Mouse (Mus musculus): ENCODE results near the gene Mycbp. TPM values are rescaled to one million over a fixed set of nuclear protein-coding genes. Genes with fewer than 3 reads are reported as not detected.

Mycbp gene
- polyA plus RNA-seq, 1 experiment from 2014 or later: 72.6 TPM

GRCm38 (mm10) chr4:123949649-123950048 is 45.0 kb downstream of the Mycbp start:
- Histone ChIP-seq H3K27me3 (replicated peaks; ENCODE audit: low read depth, poor library complexity, severe bottlenecking) (peaks cover 36% of the 10 kb centered on the region), H3K4me1 (peaks cover 5% of the 10 kb centered on the region; the same call in 1 of the 2 replicates), H3K27ac (replicated peaks) (no peak overlapping the region), H3K9me3 (no peaks in the 10 kb centered on the region), H3K36me3 (replicated peaks) (no peaks in the 10 kb centered on the region), H3K4me3 (no peak overlapping the region)
- DNase-seq (ENCODE audit: low spot score): no peak
- 70% methylated on average over 10 of the region's 10 CpGs for WGBS

GRCm38 (mm10) chr4:123952059-123952458 is 47.4 kb downstream of the Mycbp start:
- Histone ChIP-seq H3K9me3 (no peaks in the 10 kb centered on the region), H3K4me1 (peaks cover 13% of the 10 kb centered on the region), H3K36me3 (replicated peaks) (no peaks in the 10 kb centered on the region), H3K27ac (replicated peaks) (no peak overlapping the region), H3K4me3 (no peak overlapping the region), H3K27me3 (replicated peaks; ENCODE audit: low read depth, poor library complexity, severe bottlenecking) (peaks cover 55% of the 10 kb centered on the region)
- WGBS: 52% methylated on average over 8 of the region's 8 CpGs
- DNase-seq (ENCODE audit: low spot score): no peak

GRCm38 (mm10) chr4:123956703-123957491 is 52.3 kb downstream of the Mycbp start:
- Histone ChIP-seq H3K36me3 (replicated peaks) (no peaks in the 10 kb centered on the region), H3K4me3 (peak overlapping the region; percentile 45), H3K27me3 (replicated peaks; ENCODE audit: low read depth, poor library complexity, severe bottlenecking) (peaks cover 68% of the 10 kb centered on the region), H3K4me1 (peaks cover 21% of the 10 kb centered on the region), H3K9me3 (no peaks in the 10 kb centered on the region), H3K27ac (replicated peaks) (no peak overlapping the region)
- WGBS: 9% methylated on average over 31 of the region's 31 CpGs
- DNase-seq (ENCODE audit: low spot score): peak; percentile 91

- WGBS: 52% methylated on average over 4 of the region's 4 CpGs
- H3K36me3 ChIP-seq (replicated peaks): no peaks in the 10 kb centered on the region
- peaks cover 63% of the 10 kb centered on the region for H3K27me3 ChIP-seq (replicated peaks; ENCODE audit: low read depth, poor library complexity, severe bottlenecking)
- no peak for DNase-seq (ENCODE audit: low spot score)
- peak overlapping the region; percentile 45 for H3K4me3 ChIP-seq
- no peak overlapping the region for H3K27ac ChIP-seq (replicated peaks)
- H3K9me3 ChIP-seq: no peaks in the 10 kb centered on the region
- H3K4me1 ChIP-seq: peaks cover 21% of the 10 kb centered on the region
These were observed 52.8 kb downstream of the Mycbp start for GRCm38 (mm10) chr4:123957492-123957808.

- Histone ChIP-seq H3K4me1 (peaks cover 21% of the 10 kb centered on the region), H3K36me3 (replicated peaks) (no peaks in the 10 kb centered on the region), H3K27me3 (replicated peaks; ENCODE audit: low read depth, poor library complexity, severe bottlenecking) (peaks cover 63% of the 10 kb centered on the region), H3K4me3 (no peak overlapping the region), H3K27ac (replicated peaks) (no peak overlapping the region), H3K9me3 (no peaks in the 10 kb centered on the region)
- 73% methylated on average over 4 of the region's 4 CpGs for WGBS
- DNase-seq (ENCODE audit: low spot score): no peak
These were observed 53.3 kb downstream of the Mycbp start for GRCm38 (mm10) chr4:123957891-123958290.

- no peak overlapping the region for H3K27ac ChIP-seq (replicated peaks)
- no peak overlapping the region for H3K4me3 ChIP-seq
- WGBS: 72% methylated on average over 4 of the region's 4 CpGs
- H3K27me3 ChIP-seq (replicated peaks; ENCODE audit: low read depth, poor library complexity, severe bottlenecking): peaks cover 63% of the 10 kb centered on the region
- peaks cover 21% of the 10 kb centered on the region for H3K4me1 ChIP-seq
- H3K9me3 ChIP-seq: no peaks in the 10 kb centered on the region
- no peak for DNase-seq (ENCODE audit: low spot score)
- no peaks in the 10 kb centered on the region for H3K36me3 ChIP-seq (replicated peaks)
These were observed 56.3 kb downstream of the Mycbp start for GRCm38 (mm10) chr4:123960955-123961354.

Other genes with a start within 250 kb of the Mycbp start
- 46.0 and 47.4 TPM in 2 replicates for gene Macf1, start 220.5 kb upstream of the Mycbp start, polyA plus RNA-seq (2016; fragmentation: Nextera tagmentation; extraction: Ambion mirVana)
- gene Ndufs5, start 186.6 kb upstream of the Mycbp start, polyA plus RNA-seq (2016; fragmentation: Nextera tagmentation; extraction: Ambion mirVana): 332 and 340 TPM in 2 replicates
- 55.0 and 57.3 TPM in 2 replicates for gene Akirin1, start 154.5 kb upstream of the Mycbp start, polyA plus RNA-seq (2016; fragmentation: Nextera tagmentation; extraction: Ambion mirVana)
- 0.35 and 0.57 TPM in 2 replicates for gene Rhbdl2, start 117.0 kb upstream of the Mycbp start, polyA plus RNA-seq (2016; fragmentation: Nextera tagmentation; extraction: Ambion mirVana)
- gene 4933427I04Rik, start 45.2 kb upstream of the Mycbp start, polyA plus RNA-seq (2016; fragmentation: Nextera tagmentation; extraction: Ambion mirVana): not detected in 2 replicates
- gene Rragc, start 12.6 kb downstream of the Mycbp start, polyA plus RNA-seq (2016; fragmentation: Nextera tagmentation; extraction: Ambion mirVana): 34.1 and 37.9 TPM in 2 replicates
- gene 4930535I16Rik, start 13.2 kb downstream of the Mycbp start, polyA plus RNA-seq (2016; fragmentation: Nextera tagmentation; extraction: Ambion mirVana): not detected in 2 replicates

Data from embryonic facial prominence, embryonic 10.5 days (tissue).